Mouse (Mus musculus) liver, adult 2 months (tissue): ENCODE measurements around the gene 6030468B19Rik. TPM values are rescaled to one million over a fixed set of nuclear protein-coding genes. Genes with fewer than 3 reads are reported as not detected.
"Not testable (repeated sequence)": the region's sequence is repeated elsewhere in the genome, so short reads cannot be mapped to it uniquely, and the experiment has no call there.

ENCODE experiments used
- DNase-seq: peaks from one replicate; pipeline ENCODE4 v3.0.0-alpha.2; 2011; ENCODE audit warnings: low read depth, low spot score; ENCODE audit errors: extremely low read depth
- H3K27ac ChIP-seq: fragments of 200-500 bp; replicated peaks from 2 replicates; pipeline ENCODE4 v1.5.1; 2012; ENCODE audit warnings: low read depth, mild to moderate bottlenecking, control low read depth, inconsistent platforms, low read length; ENCODE audit not compliant: insufficient read depth
- H3K27me3 ChIP-seq: fragments of 200-500 bp; 2 replicates; pipeline ENCODE4 v1.6.1; 2012; ENCODE audit warnings: mild to moderate bottlenecking, moderate library complexity, low read length, inconsistent platforms; ENCODE audit not compliant: control insufficient read depth, insufficient read depth
- H3K36me3 ChIP-seq: fragments of 200-500 bp; 2 replicates; pipeline ENCODE4 v1.6.1; 2012; ENCODE audit warnings: low read length, inconsistent platforms; ENCODE audit not compliant: control insufficient read depth, insufficient read depth
- H3K4me1 ChIP-seq: fragments of 200-500 bp; 2 replicates; pipeline ENCODE4 v1.6.1; 2011; ENCODE audit warnings: low read length; ENCODE audit not compliant: control insufficient read depth, insufficient read depth
- H3K4me3 ChIP-seq: fragments of 200-500 bp; 2 replicates; pipeline ENCODE4 v1.5.1; 2011; ENCODE audit warnings: low read depth, mild to moderate bottlenecking, control low read depth, low read length, moderate library complexity; ENCODE audit not compliant: insufficient read depth
- H3K79me2 ChIP-seq: fragments of 200-500 bp; 2 replicates; pipeline ENCODE4 v1.6.1; 2012; ENCODE audit warnings: inconsistent platforms, mild to moderate bottlenecking, low read length, moderate library complexity; ENCODE audit not compliant: control insufficient read depth, insufficient read depth
- H3K9ac ChIP-seq: fragments of 200-500 bp; 2 replicates; pipeline ENCODE4 v1.6.1; 2012; ENCODE audit warnings: low read depth, mild to moderate bottlenecking, control low read depth, inconsistent platforms, low read length
- CTCF ChIP-seq: fragments of 200-500 bp; IDR thresholded peaks from 2 replicates; pipeline ENCODE4 v1.5.1; 2011; ENCODE audit warnings: low read depth, low read length, control low read depth
- POLR2A ChIP-seq: fragments of 200-500 bp; IDR thresholded peaks from 2 replicates; pipeline ENCODE4 v1.6.1; 2011; ENCODE audit warnings: low read length, control low read depth; ENCODE audit not compliant: insufficient read depth; ENCODE audit errors: extremely low read depth
- WGBS: fragments of 180-500 bp; shearing (Covaris S2); methylation state at CpG from one replicate; pipeline ENCODE4 v1.1.7; 2018; 5-methylcytosine and 5-hydroxymethylcytosine counted together
- polyA plus RNA-seq: library from polyadenylated mRNA; depleted of rRNA; stranded (reverse); fragments of >200 nt; gene quantifications from 2 replicates; pipeline ENCODE4 v1.2.3, GENCODE M21; 2012
- total RNA-seq: library from RNA; depleted of rRNA; stranded (reverse); fragments of >200 nt; gene quantifications from 2 replicates; pipeline ENCODE4 v1.2.3, GENCODE M21; 2014

Gene 6030468B19Rik
- total and polyA plus RNA-seq, 2 experiments: not detected

DNA sequence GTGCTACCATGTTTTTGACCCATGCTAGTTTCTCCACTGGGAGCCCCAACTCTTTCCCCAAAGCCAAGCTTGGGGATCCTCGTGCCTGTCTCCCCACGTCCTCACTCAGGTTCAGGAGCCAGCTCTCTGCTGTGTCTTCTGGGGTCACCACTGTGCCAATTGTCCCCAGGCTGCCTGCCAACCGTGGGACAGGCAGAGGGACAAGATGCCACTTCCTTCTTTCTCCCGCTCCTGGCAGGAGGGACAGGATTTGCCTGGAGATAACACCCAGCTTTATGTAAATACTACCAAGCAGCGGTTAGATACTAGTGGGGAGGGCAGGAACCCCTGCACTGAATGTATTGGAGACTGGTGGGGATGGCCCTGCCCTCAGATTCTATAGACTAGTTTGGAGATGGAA is 16.4 kb downstream of the 6030468B19Rik start:
- Histone ChIP-seq H3K9ac (no peak overlapping the region), H3K27ac (no peak overlapping the region)
- 11% methylated on average over 5 of the region's 5 CpGs for WGBS

DNA sequence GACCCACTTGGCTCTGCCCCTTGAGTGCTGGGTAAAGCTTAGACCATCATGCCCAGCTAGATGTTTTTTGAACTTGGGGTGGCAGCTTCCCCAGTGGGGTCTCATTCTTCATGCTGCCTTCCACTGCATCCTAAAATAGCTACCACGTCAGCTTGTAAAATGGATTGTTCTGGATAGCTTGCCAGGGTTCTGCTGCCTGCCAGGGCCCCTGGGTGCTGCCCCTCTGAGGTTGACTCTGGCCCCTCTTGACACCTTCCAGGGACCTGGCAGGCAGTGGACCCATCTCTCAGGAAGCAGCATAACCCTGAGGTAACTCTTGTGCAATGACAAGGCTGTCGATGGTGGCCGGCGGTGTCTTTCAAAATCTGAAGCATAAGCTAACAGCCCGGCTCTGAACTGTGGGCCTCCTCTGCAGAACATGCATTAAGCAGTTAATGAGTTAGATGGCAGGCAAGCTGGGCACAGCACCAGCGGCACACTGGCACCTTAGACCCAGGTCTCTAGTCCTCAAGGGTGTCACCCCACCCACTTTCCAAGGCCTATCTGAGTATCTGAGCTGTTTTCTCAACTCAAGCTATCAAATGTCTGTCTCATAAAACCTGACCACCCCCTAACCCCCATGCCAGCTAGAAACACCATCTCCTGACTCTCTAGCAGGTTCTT is 17.4 kb downstream of the 6030468B19Rik start:
- no peak for DNase-seq
- 30% methylated on average over 6 of the region's 6 CpGs for WGBS
- Histone ChIP-seq H3K36me3 (peaks cover 4% of the 10 kb centered on the region; the same call in 1 of the 2 replicates), H3K27ac (no peak overlapping the region), H3K4me1 (peaks cover 14% of the 10 kb centered on the region), H3K27me3 (no peaks in the 10 kb centered on the region), H3K4me3 (no peak overlapping the region), H3K9ac (no peak overlapping the region), H3K79me2 (peaks cover 27% of the 10 kb centered on the region)
- TF ChIP-seq POLR2A (no peak), CTCF (no peak)

More for the DNA sequence above, 16.4 kb downstream of the 6030468B19Rik start:
- Histone ChIP-seq H3K4me1 (peaks cover 11% of the 10 kb centered on the region; the same call in 1 of the 2 replicates), H3K79me2 (peaks cover 27% of the 10 kb centered on the region), H3K36me3 (peaks cover 4% of the 10 kb centered on the region; the same call in 1 of the 2 replicates), H3K27me3 (no peaks in the 10 kb centered on the region), H3K4me3 (no peak overlapping the region)
- DNase-seq: no peak
- TF ChIP-seq CTCF (no peak), POLR2A (no peak)

DNA sequence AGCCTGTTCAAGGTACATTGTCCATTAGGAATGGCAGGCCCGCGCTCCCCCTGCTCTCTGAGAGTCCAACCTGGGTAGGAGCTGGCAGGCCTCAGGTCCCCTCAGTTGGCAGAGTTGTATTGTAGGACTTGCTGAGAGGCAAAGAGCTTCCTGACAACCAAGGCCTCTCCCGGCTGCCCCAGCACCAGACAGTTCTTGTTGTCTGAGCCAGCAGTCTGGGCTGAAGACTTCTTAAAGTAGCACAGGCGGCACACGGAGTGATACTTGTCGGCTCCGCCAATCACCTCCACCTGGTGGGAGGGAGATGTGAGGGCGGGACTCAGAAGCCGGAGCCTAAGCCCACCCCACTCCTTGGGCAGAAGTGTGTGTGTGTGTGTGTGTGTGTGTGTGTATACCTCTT is 18.4 kb downstream of the 6030468B19Rik start:
- H3K4me1 ChIP-seq: peaks cover 12% of the 10 kb centered on the region
- H3K36me3 ChIP-seq, DNase-seq, H3K4me3 ChIP-seq, H3K27me3 ChIP-seq, H3K9ac ChIP-seq, H3K27ac ChIP-seq: not testable (repeated sequence)
- H3K79me2 ChIP-seq: peaks cover 24% of the 10 kb centered on the region
- WGBS: 92% methylated on average over 9 of the region's 9 CpGs

DNA sequence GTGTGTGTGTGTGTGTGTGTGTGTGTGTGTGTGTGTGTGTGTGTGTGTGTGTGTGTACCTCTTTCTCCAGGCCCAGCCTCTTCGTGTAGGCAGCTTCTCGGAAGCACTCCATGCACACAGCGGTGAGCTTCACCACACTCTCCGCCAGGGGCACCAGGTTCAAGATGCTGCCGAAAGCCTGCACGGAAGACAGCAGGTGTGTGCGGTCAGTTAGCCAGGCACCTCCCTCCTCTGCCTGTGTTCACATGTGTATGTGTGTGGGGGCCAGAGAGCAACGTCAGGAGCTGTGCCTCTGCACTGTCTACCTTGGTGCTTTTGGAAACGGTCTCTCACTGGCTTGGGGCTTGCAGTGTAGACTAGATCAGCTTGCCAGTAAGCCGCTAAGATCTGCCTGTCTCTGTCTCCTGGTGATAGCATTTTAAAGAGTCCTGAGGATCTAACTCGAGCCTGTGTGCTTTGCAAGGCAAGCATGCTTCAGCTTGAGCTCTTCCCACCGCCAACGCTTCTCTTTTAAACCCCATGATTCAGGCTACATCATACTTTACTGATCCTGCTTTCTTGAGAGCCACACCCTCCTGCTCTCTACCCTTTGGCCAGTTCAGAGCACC is 19.0 kb downstream of the 6030468B19Rik start:
- Histone ChIP-seq H3K79me2 (peaks cover 19% of the 10 kb centered on the region), H3K36me3 (peaks cover 4% of the 10 kb centered on the region; the same call in 1 of the 2 replicates), H3K4me1 (peaks cover 9% of the 10 kb centered on the region), H3K4me3 (no peak overlapping the region), H3K9ac (no peak overlapping the region), H3K27me3 (no peaks in the 10 kb centered on the region), H3K27ac (no peak overlapping the region)
- TF ChIP-seq POLR2A: no peak
- no peak for TF ChIP-seq CTCF
- WGBS: 86% methylated on average over 13 of the region's 13 CpGs
- no peak for DNase-seq

DNA sequence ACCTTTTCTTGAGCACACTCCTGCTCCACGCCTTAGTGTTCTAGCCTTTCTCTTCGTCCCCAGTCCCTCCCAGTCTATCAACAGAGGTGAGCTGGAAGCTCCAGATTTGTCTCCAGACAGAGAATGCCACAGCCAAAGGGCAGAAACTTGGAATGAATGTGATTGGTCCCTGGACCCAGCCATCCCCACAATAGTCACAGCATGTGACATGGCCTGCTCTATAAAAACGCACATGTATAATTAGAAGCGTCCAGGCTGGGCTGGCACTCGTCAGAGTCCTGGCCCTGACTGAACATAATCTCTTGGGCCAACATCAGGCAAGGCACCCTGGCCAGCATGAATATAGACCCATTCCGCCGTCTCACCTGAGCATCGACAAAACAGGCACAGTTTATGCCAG is 21.6 kb downstream of the 6030468B19Rik start:
- WGBS: 20% methylated on average over 8 of the region's 8 CpGs
- H3K27ac ChIP-seq: 0 out of 2 replicates have a peak overlapping the region, but pooled peaks have one; percentile 9
- no peak for TF ChIP-seq CTCF
- no peak for TF ChIP-seq POLR2A
- peak; percentile 91 for DNase-seq
- peaks cover 4% of the 10 kb centered on the region; the same call in 1 of the 2 replicates for H3K36me3 ChIP-seq
- H3K27me3 ChIP-seq: no peaks in the 10 kb centered on the region
- 0 out of 2 replicates have a peak, but pooled peaks cover 4% of the 10 kb centered on the region for H3K79me2 ChIP-seq
- no peak overlapping the region for H3K9ac ChIP-seq
- peaks cover 18% of the 10 kb centered on the region for H3K4me1 ChIP-seq
- H3K4me3 ChIP-seq: no peak overlapping the region

DNA sequence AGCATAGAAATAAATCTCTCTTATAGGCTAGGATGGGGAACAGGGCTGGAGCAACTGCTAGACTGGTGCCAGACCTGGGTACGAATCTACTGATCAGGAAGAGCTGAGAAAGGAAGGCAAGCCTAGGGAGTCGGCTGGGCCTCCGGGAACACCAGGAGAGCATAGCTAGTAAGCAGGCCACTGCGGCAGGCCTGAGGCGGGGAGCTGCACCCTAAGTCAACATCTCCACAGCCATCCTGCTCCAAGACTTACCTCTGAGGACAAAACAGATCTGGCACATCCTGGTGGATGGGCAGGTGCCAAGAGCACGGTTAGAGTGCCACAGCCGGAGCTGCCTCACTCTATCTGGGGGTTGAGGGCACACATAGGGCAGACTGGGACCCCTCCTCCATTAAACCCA is 22.7 kb downstream of the 6030468B19Rik start:
- H3K36me3 ChIP-seq: peaks cover 4% of the 10 kb centered on the region; the same call in 1 of the 2 replicates
- TF ChIP-seq CTCF: no peak
- no peak for TF ChIP-seq POLR2A

More for the DNA sequence above, 22.7 kb downstream of the 6030468B19Rik start:
- 59% methylated on average over 7 of the region's 7 CpGs for WGBS
- Histone ChIP-seq H3K79me2 (0 out of 2 replicates have a peak, but pooled peaks cover 4% of the 10 kb centered on the region), H3K4me3 (no peak overlapping the region), H3K4me1 (peaks cover 25% of the 10 kb centered on the region), H3K27me3 (no peaks in the 10 kb centered on the region), H3K9ac (no peak overlapping the region), H3K27ac (no peak overlapping the region)
- no peak for DNase-seq
